Mouse (Mus musculus) c-Kit-positive CD71-positive TER-119-negative erythroid progenitor cells, embryonic 14.5 days (primary cell): Measurements from ENCODE around the gene Magi2.

Experiments
- DNase-seq: peaks from one replicate; pipeline ENCODE4 v3.0.0-alpha.2; 2013; ENCODE audit warnings: low read depth

Gene Magi2

GRCm38 (mm10) chr5:19746865-19747514 lies 520.2 kb downstream of the Magi2 start:
- DNase-seq: no peak

GRCm38 (mm10) chr5:19747631-19748030 lies 520.8 kb downstream of the Magi2 start:
- no peak for DNase-seq

- DNase-seq: no peak
These were observed 552.4 kb downstream of the Magi2 start for GRCm38 (mm10) chr5:19779224-19779623.

- no peak for DNase-seq
These were observed 553.2 kb downstream of the Magi2 start for GRCm38 (mm10) chr5:19780076-19780475.

GRCm38 (mm10) chr5:19785320-19785719 lies 558.5 kb downstream of the Magi2 start:
- DNase-seq: no peak

DNA sequence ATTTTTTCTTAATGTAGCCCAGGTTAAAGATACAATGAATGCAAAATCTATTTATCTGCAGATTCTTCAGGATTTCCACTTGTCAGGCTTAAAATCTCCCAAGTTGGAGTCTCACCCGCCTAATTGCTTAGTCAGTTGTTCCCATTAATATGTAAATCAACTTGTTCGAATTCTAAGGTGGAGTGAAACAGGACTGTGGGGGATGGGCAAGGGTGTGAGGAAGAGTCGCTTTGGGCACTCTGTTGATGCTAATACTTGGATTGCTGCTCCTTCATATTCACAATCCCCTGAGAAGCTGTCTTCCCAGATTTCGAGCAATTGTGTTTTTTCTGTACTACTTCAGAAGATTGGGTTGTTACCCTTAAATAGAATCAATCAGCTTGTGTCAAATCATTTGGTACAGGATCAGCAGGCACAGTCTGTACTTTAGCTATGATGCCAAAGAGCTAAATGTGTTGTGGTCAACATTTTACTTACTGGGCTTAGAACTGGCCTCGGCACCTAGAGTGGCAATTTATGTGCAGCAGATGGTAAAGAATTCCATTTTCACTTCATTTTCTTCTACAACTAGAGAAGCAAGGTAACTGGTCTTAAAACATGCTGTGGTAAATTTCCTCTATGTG lies 560.8 kb downstream of the Magi2 start:
- DNase-seq: no peak

DNA sequence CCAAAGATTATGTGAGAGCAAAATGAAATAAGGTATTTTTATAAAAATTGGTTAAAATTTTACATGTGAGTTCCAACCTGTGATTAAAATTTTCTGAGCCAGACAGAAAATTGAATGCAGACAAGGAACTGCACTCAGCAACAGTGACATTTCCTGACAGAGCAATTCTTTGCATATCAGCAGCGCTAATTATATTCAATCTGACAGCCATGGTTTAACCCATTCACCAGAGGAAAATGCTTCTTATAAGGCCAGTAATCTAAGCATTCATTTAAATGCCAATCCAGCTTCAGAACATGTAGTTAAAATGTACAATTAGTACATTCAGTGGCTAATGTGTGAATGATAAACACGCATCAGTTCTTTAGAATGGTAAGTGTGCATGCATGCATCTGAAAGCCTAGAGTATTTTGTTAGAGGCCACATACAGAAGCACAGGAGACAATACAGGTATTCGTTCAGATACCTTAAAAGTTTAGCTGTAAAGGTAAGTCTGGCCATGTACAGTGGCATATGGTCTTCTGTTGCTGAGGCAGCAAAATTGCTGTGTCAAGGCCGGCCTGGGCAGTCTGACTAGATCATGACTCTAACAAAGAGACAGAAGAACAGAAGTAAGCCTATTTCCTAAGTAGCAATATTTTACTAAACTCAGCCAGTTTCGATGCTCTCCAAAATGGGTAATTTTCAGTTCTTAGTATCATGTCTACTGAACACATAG lies 576.4 kb downstream of the Magi2 start:
- DNase-seq: no peak

- no peak for DNase-seq
These were observed 595.7 kb downstream of the Magi2 start for GRCm38 (mm10) chr5:19822502-19822901.

DNA sequence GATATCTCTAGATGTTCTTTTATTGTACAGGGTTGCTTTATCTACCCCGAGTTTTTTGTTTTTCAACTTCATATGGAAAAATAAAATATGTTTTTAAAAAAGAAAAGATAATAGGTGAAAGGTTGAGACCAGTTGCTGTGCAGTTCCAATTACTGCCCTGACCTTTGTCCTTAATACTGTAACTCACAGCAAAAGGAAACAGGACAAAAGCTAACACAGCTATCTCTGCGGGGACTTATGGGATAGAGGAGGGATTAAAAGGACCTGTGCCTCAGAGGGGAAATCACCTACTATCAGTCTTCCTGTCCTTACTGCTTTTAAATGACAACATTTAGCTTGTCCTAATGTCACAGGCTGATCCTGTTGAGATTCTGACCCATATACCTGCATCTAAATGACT lies 599.1 kb downstream of the Magi2 start:
- DNase-seq: no peak

GRCm38 (mm10) chr5:19829341-19829740 lies 602.5 kb downstream of the Magi2 start:
- DNase-seq: no peak

- DNase-seq: no peak
These were observed 636.0 kb downstream of the Magi2 start for GRCm38 (mm10) chr5:19862854-19863253.

- no peak for DNase-seq
These were observed 643.6 kb downstream of the Magi2 start for GRCm38 (mm10) chr5:19870406-19870805.

DNA sequence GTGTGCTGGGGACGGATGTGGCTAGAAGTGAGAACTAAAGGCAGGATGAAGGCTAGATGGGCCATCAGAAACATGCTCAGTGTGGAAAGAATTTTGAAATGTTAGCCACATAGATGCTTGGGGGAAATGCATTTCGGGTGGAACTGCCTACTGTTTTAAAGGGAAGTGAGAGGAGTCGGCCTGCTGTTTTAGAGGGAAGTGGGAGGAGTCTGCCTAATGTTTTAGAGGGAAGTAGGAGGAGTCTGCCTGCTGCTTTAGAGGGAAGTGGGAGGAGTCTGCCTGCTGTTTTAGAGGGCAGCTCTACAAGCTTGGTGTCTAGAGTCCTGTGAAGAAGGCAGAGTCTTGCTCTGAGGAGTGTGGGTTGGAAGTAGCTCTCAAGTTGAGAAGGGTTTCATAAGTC lies 664.9 kb downstream of the Magi2 start:
- DNase-seq: no peak

GRCm38 (mm10) chr5:19895893-19896292 lies 669.1 kb downstream of the Magi2 start:
- DNase-seq: no peak

DNA sequence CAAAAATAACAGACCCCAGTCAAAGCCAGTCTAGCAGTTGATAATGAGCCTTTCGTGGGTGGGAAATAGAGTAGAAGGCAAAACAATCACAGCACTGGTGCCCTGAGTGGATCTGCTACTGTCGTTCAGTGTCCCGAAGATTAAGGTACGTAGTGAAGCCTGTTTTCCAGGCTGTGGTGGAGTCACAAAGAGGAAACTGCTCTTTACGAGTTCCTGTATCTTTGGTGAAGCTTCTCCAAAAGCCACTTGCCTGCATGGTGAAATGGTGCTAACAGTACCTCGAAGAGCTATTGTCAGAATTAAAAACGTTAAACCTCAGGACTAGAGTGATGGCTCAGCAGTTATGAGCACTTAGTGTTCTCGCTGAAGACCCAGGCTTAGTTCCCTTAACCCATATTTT lies 674.8 kb downstream of the Magi2 start:
- no peak for DNase-seq

- no peak for DNase-seq
These were observed 679.8 kb downstream of the Magi2 start for GRCm38 (mm10) chr5:19906636-19907035.

DNA sequence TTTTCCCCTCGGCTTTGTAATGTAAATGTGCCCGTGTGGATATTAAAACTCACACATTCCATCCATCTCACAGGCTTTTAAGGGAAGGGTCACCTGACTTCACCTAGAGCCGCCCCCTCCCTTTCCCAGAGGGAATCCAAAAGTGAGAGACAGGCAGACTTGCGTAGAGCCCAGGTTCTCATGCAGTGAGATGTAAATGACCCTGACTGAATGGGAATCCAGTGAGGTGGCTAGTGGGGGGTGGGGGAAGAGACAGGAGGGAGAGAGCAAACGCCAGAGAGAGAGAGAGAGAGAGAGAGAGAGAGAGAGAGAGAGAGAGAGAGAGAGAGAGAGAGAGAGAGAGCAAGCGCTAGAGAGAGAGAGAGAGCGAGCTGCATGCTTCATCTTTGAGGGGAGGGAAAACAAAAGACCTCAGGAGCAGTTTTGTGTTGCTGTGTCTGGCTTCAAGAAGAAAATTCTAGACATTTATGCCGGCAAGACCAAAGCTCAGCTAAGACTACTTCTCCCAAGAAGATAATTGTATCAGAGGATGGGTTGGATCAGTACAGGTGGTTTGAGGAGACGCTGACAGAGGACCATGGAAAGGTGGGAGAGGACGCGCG lies 680.6 kb downstream of the Magi2 start:
- no peak for DNase-seq

- no peak for DNase-seq
These were observed 681.3 kb downstream of the Magi2 start for GRCm38 (mm10) chr5:19907983-19908705.

- no peak for DNase-seq
These were observed 681.8 kb downstream of the Magi2 start for GRCm38 (mm10) chr5:19908706-19909060.

DNA sequence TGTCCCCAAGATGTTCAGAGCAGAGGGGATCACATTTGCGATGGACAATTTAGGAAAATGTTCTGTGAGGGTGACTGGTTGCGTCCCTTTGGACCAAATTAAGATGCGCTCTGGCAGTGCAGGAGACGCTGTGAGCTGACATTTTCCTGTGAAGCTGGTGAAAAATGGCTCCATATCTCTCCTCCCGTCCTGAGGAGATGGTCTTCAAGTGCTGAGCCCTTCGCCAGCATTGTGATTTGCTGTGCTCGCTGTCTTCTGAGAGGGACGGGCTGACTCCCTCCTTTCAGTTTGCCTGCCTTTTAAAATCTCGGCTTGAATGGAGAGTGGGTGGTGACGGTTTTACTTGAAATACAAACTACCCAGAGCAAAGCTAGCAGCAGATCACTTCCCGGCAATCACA lies 682.2 kb downstream of the Magi2 start:
- DNase-seq: no peak

GRCm38 (mm10) chr5:19909664-19910063 lies 682.8 kb downstream of the Magi2 start:
- no peak for DNase-seq

GRCm38 (mm10) chr5:19932102-19932501 lies 705.3 kb downstream of the Magi2 start:
- DNase-seq: no peak
